Mouse (Mus musculus): ENCODE results near the gene Chit1.

DNA sequence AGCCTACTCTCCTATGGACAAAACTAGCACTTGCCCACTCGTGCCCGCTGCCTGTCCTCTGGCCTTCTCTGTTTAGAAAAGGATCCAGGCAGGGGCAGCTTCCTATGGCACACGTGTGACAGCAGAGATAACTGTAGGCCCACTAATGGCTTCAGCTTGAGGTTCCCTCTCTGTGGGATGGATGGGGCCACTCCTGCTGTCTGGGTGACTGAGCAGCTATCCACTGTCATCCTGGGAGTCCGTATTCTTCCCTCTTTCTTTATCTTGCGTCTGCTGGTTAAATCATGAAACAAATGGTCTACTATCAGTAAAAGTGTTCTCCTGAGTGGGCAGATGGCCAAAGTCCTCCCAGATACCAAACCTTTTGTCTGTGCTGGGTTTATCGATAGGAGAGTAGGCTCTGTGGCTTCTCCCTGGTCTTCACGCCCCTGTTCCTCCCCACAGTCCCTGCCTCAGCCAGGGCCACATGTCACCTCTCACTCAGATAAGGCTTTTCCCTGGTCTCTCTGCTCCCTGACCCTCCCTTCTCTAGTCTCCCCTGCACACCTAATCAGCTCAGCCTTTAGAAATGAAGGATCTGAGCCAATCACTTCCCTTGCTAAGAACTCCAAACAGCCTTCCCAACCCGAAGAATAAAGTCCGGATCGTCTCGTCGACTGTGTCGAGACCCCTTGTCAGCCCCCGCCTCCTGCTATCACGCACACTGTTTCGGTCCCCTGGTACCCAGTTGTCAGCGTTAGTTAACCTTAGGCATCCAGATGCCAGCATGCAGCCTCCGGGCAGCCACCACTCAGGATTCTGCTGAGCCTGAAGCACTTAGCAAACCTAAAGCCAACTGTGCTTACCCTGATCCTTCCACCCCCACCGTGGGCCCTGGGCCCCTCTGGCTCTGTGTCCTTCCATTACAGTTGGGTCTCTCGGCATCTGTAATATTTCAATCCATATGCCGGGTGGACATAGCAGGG is 41.9 kb downstream of the Chit1 start:
- TF ChIP-seq POLR2A (IDR thresholded peaks at IDR 0.05; ENCODE audit: borderline replicate concordance, extremely low read depth, insufficient read depth, insufficient read length, poor library complexity, severe bottlenecking) (no peak), CTCF (IDR thresholded peaks at IDR 0.05; ENCODE audit: borderline replicate concordance, extremely low read depth, insufficient read depth, insufficient read length) (no peak)
